Mouse (Mus musculus) spleen, adult 12 weeks (tissue): ENCODE data around the gene Cryzl1.

Experiments used
- DNase-seq: peaks from one replicate; pipeline ENCODE4 v3.0.0; 2022; ENCODE audit warnings: low spot score

Gene Cryzl1

GRCm38 (mm10) chr16:91640171-91640570, 88.6 kb downstream of the Cryzl1 start:
- no peak for DNase-seq

- no peak for DNase-seq
These were observed 89.1 kb downstream of the Cryzl1 start for GRCm38 (mm10) chr16:91639636-91640035.
